Mouse (Mus musculus) bone marrow, adult 2 months (tissue): ENCODE measurements around the gene Gabarapl1. TPM values are rescaled to one million over a fixed set of nuclear protein-coding genes. Genes with fewer than 3 reads are reported as not detected.
"Not testable (repeated sequence)": the region's sequence is repeated elsewhere in the genome, so short reads cannot be mapped to it uniquely, and the experiment has no call there.

ENCODE experiments used
- H3K27ac ChIP-seq: fragments of 200-500 bp; 2 replicates; pipeline ENCODE4 v1.5.1; 2012; ENCODE audit warnings: low read depth, mild to moderate bottlenecking, control low read depth, inconsistent platforms, low read length; ENCODE audit not compliant: control insufficient read depth, poor library complexity, insufficient read depth
- H3K4me1 ChIP-seq: fragments of 200-500 bp; 2 replicates; pipeline ENCODE4 v1.6.1; 2011; ENCODE audit warnings: low read length; ENCODE audit not compliant: control insufficient read depth, insufficient read depth
- H3K4me3 ChIP-seq: fragments of 200-500 bp; replicated peaks from 2 replicates; pipeline ENCODE3; 2011; ENCODE audit warnings: mild to moderate bottlenecking, low read depth, low read length, control low read depth; ENCODE audit not compliant: control insufficient read depth
- CTCF ChIP-seq: fragments of 200-500 bp; IDR thresholded peaks from 2 replicates; pipeline ENCODE4 v1.5.1; 2011; ENCODE audit warnings: low read length, control low read depth; ENCODE audit not compliant: control insufficient read depth, insufficient read depth
- POLR2A ChIP-seq: fragments of 200-500 bp; IDR thresholded peaks from 2 replicates; pipeline ENCODE4 v1.6.1; 2011; ENCODE audit warnings: low read depth, mild to moderate bottlenecking, control low read depth, low read length, borderline replicate concordance; ENCODE audit not compliant: control insufficient read depth
- WGBS: fragments of 180-500 bp; shearing (Covaris S2); methylation state at CpG from one replicate; pipeline ENCODE4 v1.1.7; 2018; 5-methylcytosine and 5-hydroxymethylcytosine counted together
- polyA plus RNA-seq: library from polyadenylated mRNA; stranded (reverse); fragments of >200 nt; gene quantifications from 2 replicates; pipeline ENCODE4 v1.2.4, GENCODE M21; 2011; ENCODE audit warnings: low replicate concordance; ENCODE audit not compliant: missing spikeins, insufficient read depth, insufficient read length

The Gabarapl1 gene
- 31.0 and 44.3 TPM in 2 replicates for polyA plus RNA-seq

GRCm38 (mm10) chr6:129532942-129533860, at the start of gene Gabarapl1:
Gene Gabarapl1 (plus strand): TSS chr6:129533160.
- Histone ChIP-seq H3K27ac (peak within 1 kb of the TSS; percentile 44), H3K4me1 (peaks cover 2% of the 10 kb centered on the region; the same call in 1 of the 2 replicates), H3K4me3 (peak within 1 kb of the TSS; percentile 94)
- peak; percentile 31; the same call in 1 of the 2 replicates for TF ChIP-seq POLR2A
- no peak for TF ChIP-seq CTCF
- WGBS: under 1% methylated on average over 55 of the region's 55 CpGs

DNA sequence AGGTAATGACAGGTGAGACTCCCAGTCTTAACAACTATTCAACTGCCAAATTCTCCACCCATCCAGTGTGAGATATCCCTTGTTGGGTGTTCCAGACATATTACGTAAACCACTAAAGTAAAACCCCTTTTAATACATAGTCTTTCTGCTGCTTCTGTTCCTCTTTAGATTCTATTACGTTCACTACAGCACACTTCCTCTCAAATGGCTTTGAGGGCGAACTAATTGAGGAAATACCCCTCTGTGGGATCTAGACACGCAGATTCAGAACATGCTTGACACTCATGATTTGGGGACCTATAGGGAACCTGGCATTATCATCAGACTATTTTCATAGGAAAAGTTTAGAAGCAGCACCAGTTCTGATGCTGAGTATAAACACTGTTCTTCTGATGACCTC, 38.0 kb upstream of the Gabarapl1 start:
- H3K4me3 ChIP-seq: no peak overlapping the region

GRCm38 (mm10) chr6:129497345-129498218, 35.4 kb upstream of the Gabarapl1 start:
- no peak overlapping the region for H3K27ac ChIP-seq
- WGBS: 84% methylated on average over 3 of the region's 3 CpGs
- no peak overlapping the region for H3K4me3 ChIP-seq
- no peaks in the 10 kb centered on the region; the same call in 1 of the 2 replicates for H3K4me1 ChIP-seq
- TF ChIP-seq POLR2A (no peak), CTCF (no peak)

More for the DNA sequence above, 38.0 kb upstream of the Gabarapl1 start:
- TF ChIP-seq POLR2A (no peak), CTCF (no peak)
- Histone ChIP-seq H3K27ac (no peak overlapping the region), H3K4me1 (no peaks in the 10 kb centered on the region; the same call in 1 of the 2 replicates)
- WGBS: 10% methylated on average over 4 of the region's 4 CpGs

DNA sequence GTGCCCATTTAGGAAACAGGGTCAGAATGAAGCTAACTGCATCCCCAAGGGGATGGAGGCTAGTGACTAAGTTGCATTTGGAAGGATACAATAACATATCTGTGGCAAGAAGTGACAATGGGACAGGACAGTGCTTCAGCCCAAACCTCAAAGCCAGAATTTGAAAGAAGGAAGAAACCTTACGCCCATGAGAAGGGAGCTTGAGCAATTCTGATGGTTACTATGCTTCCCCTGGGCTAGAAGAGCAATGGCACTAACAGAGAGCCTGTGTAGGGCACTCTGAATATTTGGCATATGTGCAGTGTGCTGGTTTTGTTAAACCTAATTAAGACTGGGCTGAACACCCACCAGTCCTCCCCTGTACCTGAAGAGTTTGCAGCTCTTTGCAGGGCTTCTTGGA, 33.4 kb upstream of the Gabarapl1 start:
- not testable (repeated sequence) for H3K4me1 ChIP-seq, H3K4me3 ChIP-seq
- peak overlapping the region; percentile 33 for H3K27ac ChIP-seq
- WGBS: 35% methylated on average over 1 of the region's 1 CpGs

- 74% methylated on average over 2 of the region's 2 CpGs for WGBS
These were observed 29.5 kb upstream of the Gabarapl1 start for GRCm38 (mm10) chr6:129503471-129503870.

GRCm38 (mm10) chr6:129507024-129507423, 25.9 kb upstream of the Gabarapl1 start, which contains the start of gene Olr1:
Gene Olr1 (minus strand): TSS chr6:129507165.
- Histone ChIP-seq H3K4me3 (peak within 1 kb of the TSS; percentile 51), H3K4me1 (no peaks in the 10 kb centered on the region; the same call in 1 of the 2 replicates), H3K27ac (peak within 1 kb of the TSS; percentile 33; the same call in 1 of the 2 replicates)
- WGBS: 42% methylated on average over 9 of the region's 9 CpGs
- TF ChIP-seq POLR2A (no peak), CTCF (no peak)

More at GRCm38 (mm10) chr6:129503471-129503870, 29.5 kb upstream of the Gabarapl1 start:
- Histone ChIP-seq H3K4me1 (no peaks in the 10 kb centered on the region; the same call in 1 of the 2 replicates), H3K27ac (no peak overlapping the region), H3K4me3 (no peak overlapping the region)
- TF ChIP-seq CTCF (no peak), POLR2A (no peak)

DNA sequence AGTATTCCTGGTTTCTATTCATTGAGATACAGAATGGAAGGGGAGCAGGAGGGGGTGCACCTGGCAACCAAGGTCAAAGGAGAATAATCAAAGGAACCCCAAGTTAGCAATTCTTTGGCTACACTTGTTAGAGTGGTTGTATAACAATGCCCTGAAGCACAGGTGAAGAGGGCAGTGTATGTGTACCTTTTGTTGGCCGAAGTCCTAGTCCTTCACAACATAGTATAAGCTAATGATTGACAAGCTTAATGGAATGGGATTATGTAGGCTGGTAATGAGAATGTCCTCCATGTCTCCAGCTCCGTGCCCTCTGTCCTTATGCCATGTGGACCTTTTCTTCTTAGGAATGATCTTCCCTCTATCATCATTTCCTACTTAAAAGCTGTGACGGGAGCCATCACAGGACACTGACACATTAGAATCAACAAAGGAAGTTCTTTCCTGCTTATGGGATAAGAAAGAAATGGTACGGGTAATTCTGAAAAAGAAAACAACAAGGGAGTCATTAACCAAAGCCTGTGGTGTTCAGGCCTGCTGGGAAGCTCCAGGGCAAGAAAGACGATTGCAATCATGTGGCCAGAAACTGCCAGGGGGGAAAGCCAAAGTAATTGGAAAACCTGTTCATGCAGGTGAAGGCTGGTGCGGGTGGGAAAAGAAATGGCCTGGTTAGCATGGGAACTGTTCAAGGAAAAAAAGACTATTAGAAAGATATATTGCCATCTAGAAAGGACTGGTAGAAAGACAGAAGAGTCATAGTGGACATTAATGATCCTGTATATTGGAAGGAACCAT, 22.6 kb upstream of the Gabarapl1 start:
- Histone ChIP-seq H3K4me1 (no peaks in the 10 kb centered on the region; the same call in 1 of the 2 replicates), H3K4me3 (no peak overlapping the region), H3K27ac (no peak overlapping the region)
- 81% methylated on average over 6 of the region's 6 CpGs for WGBS
- TF ChIP-seq POLR2A: no peak
- no peak for TF ChIP-seq CTCF
